ENCODE assay signal across 14 mouse cellular contexts in genomic region chr17:28344670-28345069, GRCm38 (mm10). TPM values are rescaled to one million over a fixed set of nuclear protein-coding genes. Genes with fewer than 3 reads are reported as not detected.
DNase-seq lines count a peak whose midpoint lies in the region; ATAC-seq and TF ChIP-seq lines count a peak whose summit lies in the region.
"Had no signal": no experiment of that assay in that cellular context is flagged by ENCODE, and none has a peak within 500 bp of the region (broad histone marks: within the 10 kb centered on the region; RNA-seq: fewer than 3 reads in every experiment).

No protein-coding gene starts in this region.

- peak overlapping the region; percentile 42; the same call in 1 of the 2 replicates for H3K4me2 ChIP-seq in kidney, postnatal 0 days (ENCODE audit: low read length)
- peak overlapping the region; percentile 52 for H3K4me2 ChIP-seq in embryonic facial prominence, embryonic 15.5 days (replicated peaks)
- peak overlapping the region; percentile 43 for H3K4me2 ChIP-seq in limb, embryonic 15.5 days
- H3K4me2 ChIP-seq: forebrain, embryonic 13.5 days had no signal

- no peak overlapping the region for H3K9ac ChIP-seq in kidney, postnatal 0 days (ENCODE audit: low read depth, low read length)
- peak overlapping the region; percentile 18; the same call in 1 of the 2 replicates for H3K9ac ChIP-seq in embryonic facial prominence, embryonic 15.5 days
- no peak overlapping the region for H3K9ac ChIP-seq in limb, embryonic 15.5 days
- H3K9ac ChIP-seq: forebrain, embryonic 13.5 days had no signal

- intact Hi-C loops in gastrocnemius, adult 2 months (cut with DNase I), result no loop called here

- no peaks in the 10 kb centered on the region for H3K9me3 ChIP-seq in kidney, postnatal 0 days (replicated peaks; ENCODE audit: low read length)
- H3K9me3 ChIP-seq in embryonic facial prominence, embryonic 15.5 days (replicated peaks), result no peaks in the 10 kb centered on the region
- no peaks in the 10 kb centered on the region for H3K9me3 ChIP-seq in limb, embryonic 15.5 days
- H3K9me3 ChIP-seq: forebrain, embryonic 13.5 days had no signal

- no peak for TF ChIP-seq CTCF in gastrocnemius, adult 2 months (IDR thresholded peaks at IDR 0.05)
- no peak for TF ChIP-seq CTCF in kidney, postnatal 0 days (IDR thresholded peaks at IDR 0.05; ENCODE audit: low read depth)

- ATAC-seq in kidney, postnatal 0 days (replicated peaks; ENCODE audit: low FRiP score, low read depth), result no peak
- ATAC-seq in embryonic facial prominence, embryonic 15.5 days (ENCODE audit: insufficient number of reproducible peaks, low FRiP score, low TSS enrichment, low read depth), result no peak
- ATAC-seq in limb, embryonic 15.5 days (ENCODE audit: insufficient number of reproducible peaks, low FRiP score, low TSS enrichment, low read depth), result no peak
- ATAC-seq: forebrain, embryonic 13.5 days had no signal

- peaks cover 51% of the 10 kb centered on the region for H3K4me1 ChIP-seq in kidney, postnatal 0 days (replicated peaks; ENCODE audit: insufficient read depth, low read length)
- H3K4me1 ChIP-seq in embryonic facial prominence, embryonic 15.5 days, result peaks cover 92% of the 10 kb centered on the region
- peaks cover 94% of the 10 kb centered on the region for H3K4me1 ChIP-seq in limb, embryonic 15.5 days

- DNase-seq in gastrocnemius, adult 2 months, result no peak
- DNase-seq in gastrocnemius, postnatal 4 days (ENCODE audit: low spot score in 2 of 2), result no peak
- no peak for DNase-seq in kidney, postnatal 0 days (ENCODE audit: low spot score)
- DNase-seq in kidney, postnatal 4 days, result no peak
- DNase-seq in frontal cortex, adult 2 months (ENCODE audit: extremely low spot score in 1 of 2, low spot score in 1 of 2), result no peak
- DNase-seq in retina, postnatal 1 day, result no peak
- DNase-seq: gastrocnemius, postnatal 10 days; midbrain, embryonic 14.5 days had no signal

- no peak overlapping the region for H3K4me3 ChIP-seq in gastrocnemius, adult 2 months
- H3K4me3 ChIP-seq in kidney, postnatal 0 days (replicated peaks; ENCODE audit: low read depth, low read length), result no peak overlapping the region
- H3K4me3 ChIP-seq in embryonic facial prominence, embryonic 15.5 days (replicated peaks), result peak overlapping the region; percentile 28
- H3K4me3 ChIP-seq in limb, embryonic 15.5 days, result no peak overlapping the region
- H3K4me3 ChIP-seq: forebrain, embryonic 13.5 days had no signal

- H3K27ac ChIP-seq in gastrocnemius, adult 2 months, result peak overlapping the region; percentile 57
- H3K27ac ChIP-seq in kidney, postnatal 0 days, result peak overlapping the region; percentile 86
- H3K27ac ChIP-seq in embryonic facial prominence, embryonic 15.5 days (replicated peaks), result peak overlapping the region; percentile 96
- H3K27ac ChIP-seq in limb, embryonic 15.5 days, result peak overlapping the region; percentile 81
- H3K27ac ChIP-seq: forebrain, embryonic 13.5 days had no signal

- WGBS in kidney, postnatal 0 days, result 57% methylated on average over 3 of the region's 3 CpGs
- WGBS in embryonic facial prominence, embryonic 15.5 days, result 48% methylated on average over 3 of the region's 3 CpGs
- WGBS in limb, embryonic 15.5 days, result 50% methylated on average over 3 of the region's 3 CpGs

- H3K27me3 ChIP-seq in kidney, postnatal 0 days (ENCODE audit: insufficient read depth, low read length), result no peaks in the 10 kb centered on the region
- H3K27me3 ChIP-seq in embryonic facial prominence, embryonic 15.5 days, result no peaks in the 10 kb centered on the region
- H3K27me3 ChIP-seq in limb, embryonic 15.5 days, result no peaks in the 10 kb centered on the region
- H3K27me3 ChIP-seq: forebrain, embryonic 13.5 days had no signal

- 0 out of 2 replicates have a peak, but pooled peaks cover 4% of the 10 kb centered on the region for H3K36me3 ChIP-seq in kidney, postnatal 0 days (ENCODE audit: insufficient read depth, low read length)
- peaks cover 8% of the 10 kb centered on the region for H3K36me3 ChIP-seq in embryonic facial prominence, embryonic 15.5 days
- H3K36me3 ChIP-seq in limb, embryonic 15.5 days, result peaks cover 8% of the 10 kb centered on the region

RNA-seq across cellular contexts. Expression of gene Tead3, which starts 5.9 kb away (rescaled TPM):
- 1 to 10 TPM; 6.9 to 7.4 TPM for total RNA-seq in gastrocnemius, adult 2 months (2021)
- total RNA-seq in gastrocnemius, postnatal 4 days (2021), result 10 to 100 TPM; 24.3 to 24.6 TPM
- 7.7 and 8.5 TPM in 2 replicates for polyA plus RNA-seq in kidney, postnatal 0 days (2015; fragmentation: Nextera tagmentation; extraction: Ambion mirVana)
- 17.9 and 18.8 TPM in 2 replicates for polyA plus RNA-seq in embryonic facial prominence, embryonic 15.5 days (2015; fragmentation: Nextera tagmentation; extraction: Ambion mirVana)
- 15.5 and 16.2 TPM in 2 replicates for polyA plus RNA-seq in limb, embryonic 15.5 days (2015; fragmentation: Nextera tagmentation; extraction: Ambion mirVana)
- 2.5 and 2.9 TPM in 2 replicates for polyA plus RNA-seq in frontal cortex, adult 2 months (2012; rRNA removed)
- total RNA-seq: common myeloid progenitor, adult 5-6 weeks had no signal

RNA-seq across cellular contexts. Expression of gene Rpl10a, which starts 16.4 kb away (rescaled TPM):
- 100 to 1,000 TPM; 382 to 410 TPM for total RNA-seq in gastrocnemius, adult 2 months (2021)
- 100 to 1,000 TPM; 919 to 955 TPM for total RNA-seq in gastrocnemius, postnatal 4 days (2021)
- 645 and 750 TPM in 2 replicates for polyA plus RNA-seq in kidney, postnatal 0 days (2015; fragmentation: Nextera tagmentation; extraction: Ambion mirVana)
- polyA plus RNA-seq in embryonic facial prominence, embryonic 15.5 days (2015; fragmentation: Nextera tagmentation; extraction: Ambion mirVana), result 620 and 681 TPM in 2 replicates
- polyA plus RNA-seq in limb, embryonic 15.5 days (2015; fragmentation: Nextera tagmentation; extraction: Ambion mirVana), result 509 and 665 TPM in 2 replicates
- 771 and 790 TPM in 2 replicates for polyA plus RNA-seq in frontal cortex, adult 2 months (2012; rRNA removed)

RNA-seq across cellular contexts. Expression of gene Tulp1, which starts 20.4 kb away (rescaled TPM):
- total RNA-seq in gastrocnemius, adult 2 months (2021), result not detected
- under 1 TPM; 0.47 to 0.57 TPM for total RNA-seq in gastrocnemius, postnatal 4 days (2021)
- polyA plus RNA-seq in kidney, postnatal 0 days (2015; fragmentation: Nextera tagmentation; extraction: Ambion mirVana), result 3.6 and 3.9 TPM in 2 replicates
- polyA plus RNA-seq in embryonic facial prominence, embryonic 15.5 days (2015; fragmentation: Nextera tagmentation; extraction: Ambion mirVana), result 5.1 and 5.8 TPM in 2 replicates
- 5.4 and 6.2 TPM in 2 replicates for polyA plus RNA-seq in limb, embryonic 15.5 days (2015; fragmentation: Nextera tagmentation; extraction: Ambion mirVana)
- 0.19 TPM in 1 of 2 replicates, not detected in the other for polyA plus RNA-seq in frontal cortex, adult 2 months (2012; rRNA removed)
- total RNA-seq: common myeloid progenitor, adult 5-6 weeks; layer of hippocampus, postnatal 14 days had no signal
- polyA plus RNA-seq: liver, embryonic 16.5 days had no signal

RNA-seq across cellular contexts. Expression of gene Fance, which starts 31.4 kb away (rescaled TPM):
- 10 to 100 TPM in 1 of 2 experiments, 1 to 10 TPM in 1; 9.4 to 11.2 TPM for total RNA-seq in gastrocnemius, adult 2 months (2021)
- 10 to 100 TPM; 24.9 to 25.4 TPM for total RNA-seq in gastrocnemius, postnatal 4 days (2021)
- polyA plus RNA-seq in kidney, postnatal 0 days (2015; fragmentation: Nextera tagmentation; extraction: Ambion mirVana), result 24.9 and 29.5 TPM in 2 replicates
- 37.6 and 38.5 TPM in 2 replicates for polyA plus RNA-seq in embryonic facial prominence, embryonic 15.5 days (2015; fragmentation: Nextera tagmentation; extraction: Ambion mirVana)
- 30.6 and 33.9 TPM in 2 replicates for polyA plus RNA-seq in limb, embryonic 15.5 days (2015; fragmentation: Nextera tagmentation; extraction: Ambion mirVana)
- polyA plus RNA-seq in frontal cortex, adult 2 months (2012; rRNA removed), result 16.9 and 18.7 TPM in 2 replicates
